Mouse (Mus musculus) 416B (cell line): ENCODE measurements around the gene Tmc8.

ENCODE experiments used
- DNase-seq: peaks from one replicate; pipeline ENCODE4 v3.0.0; 2011; ENCODE audit warnings: low read depth

Gene Tmc8

DNA sequence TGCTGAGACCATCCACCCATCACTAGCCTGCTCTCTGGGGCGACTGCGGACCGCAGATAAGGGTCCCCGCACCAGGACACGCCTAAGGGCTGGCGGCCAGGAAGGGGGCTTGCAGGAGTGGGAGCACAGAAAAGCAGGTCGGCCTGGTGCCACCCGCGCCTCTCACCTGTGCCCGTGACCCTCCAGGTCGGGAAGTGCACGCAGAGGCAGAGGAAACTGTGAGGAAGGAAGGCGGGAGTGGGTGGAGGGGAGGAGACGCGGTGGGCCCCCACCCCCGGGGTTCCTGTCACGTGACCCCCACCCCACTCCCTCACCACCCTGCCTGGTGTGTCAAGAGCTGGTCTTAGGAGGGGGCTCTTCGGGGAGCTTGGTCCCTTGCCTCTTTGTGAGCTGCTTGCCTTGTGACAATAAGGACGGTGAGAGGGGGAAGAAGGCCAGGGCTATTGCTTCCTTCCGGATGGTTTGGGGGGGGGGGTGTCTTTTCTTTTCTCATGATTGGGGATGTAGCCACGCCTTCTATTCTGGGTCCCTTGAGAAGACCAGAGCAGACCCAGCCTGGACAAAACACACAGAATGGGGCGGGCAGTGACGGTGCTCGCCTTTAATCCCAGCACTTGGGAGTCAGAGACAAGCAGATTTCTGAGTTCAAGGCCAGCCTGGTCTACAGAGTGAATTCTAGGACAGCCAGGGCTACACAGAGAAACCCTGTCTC, at the start of gene Tmc8, which contains the start of gene Tmc6:
Gene Tmc8 (plus strand): TSS at position 84 of the 712 bp plus-strand sequence.
Gene Tmc6 (minus strand): TSS at position 206 of the 712 bp plus-strand sequence.
- peak; percentile 68 for DNase-seq

DNA sequence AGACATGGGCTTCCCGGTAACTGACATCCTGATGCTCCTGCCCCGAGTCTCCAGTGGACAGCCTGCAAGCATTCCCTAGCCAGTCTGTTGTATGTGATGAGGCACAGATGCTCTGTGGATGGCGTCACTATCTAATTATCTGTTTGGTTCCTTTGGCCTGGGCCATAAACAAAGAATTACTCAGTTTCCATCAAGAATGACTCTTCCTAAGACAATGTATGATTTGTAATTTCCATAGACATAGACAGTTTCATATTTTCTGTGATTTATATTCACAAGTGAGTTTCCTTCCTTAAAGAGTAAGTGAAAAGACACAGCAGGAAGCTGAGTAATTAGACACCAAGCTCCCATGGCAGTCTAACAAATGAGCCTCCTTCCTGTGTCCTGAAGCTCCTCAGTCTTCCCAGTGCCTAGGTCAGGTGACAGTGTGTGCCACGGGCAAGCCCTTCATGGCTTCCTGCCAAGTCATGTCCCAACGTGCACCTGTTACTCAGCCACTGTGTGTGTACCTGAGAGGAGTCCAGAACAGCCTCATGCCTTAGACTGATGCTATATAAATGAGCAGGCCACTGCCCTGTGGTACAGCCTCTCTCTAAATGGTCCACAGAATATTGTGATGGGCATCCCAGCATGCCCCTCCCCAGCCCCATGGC, 45.7 kb upstream of the Tmc8 start:
- peak; percentile 36 for DNase-seq

DNA sequence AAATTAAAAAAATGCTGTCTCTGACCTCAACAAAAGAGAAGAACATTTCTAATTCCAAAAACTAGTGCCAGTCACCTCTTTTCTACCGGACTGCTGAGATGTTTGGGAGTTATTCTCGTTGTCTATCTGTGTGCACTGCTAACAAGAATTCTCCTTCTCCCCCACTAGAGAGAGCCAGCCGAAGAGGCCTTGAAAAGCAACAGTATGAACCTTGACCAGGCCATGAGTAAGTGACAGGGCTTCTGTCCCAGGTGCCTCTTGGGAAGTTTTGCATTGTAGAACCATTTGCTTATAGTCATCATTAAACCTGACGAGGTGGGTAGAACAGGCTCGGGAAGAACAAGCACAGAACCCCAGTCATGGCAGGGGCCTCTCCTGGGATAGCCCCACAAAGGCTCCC, 43.8 kb upstream of the Tmc8 start:
- no peak for DNase-seq

DNA sequence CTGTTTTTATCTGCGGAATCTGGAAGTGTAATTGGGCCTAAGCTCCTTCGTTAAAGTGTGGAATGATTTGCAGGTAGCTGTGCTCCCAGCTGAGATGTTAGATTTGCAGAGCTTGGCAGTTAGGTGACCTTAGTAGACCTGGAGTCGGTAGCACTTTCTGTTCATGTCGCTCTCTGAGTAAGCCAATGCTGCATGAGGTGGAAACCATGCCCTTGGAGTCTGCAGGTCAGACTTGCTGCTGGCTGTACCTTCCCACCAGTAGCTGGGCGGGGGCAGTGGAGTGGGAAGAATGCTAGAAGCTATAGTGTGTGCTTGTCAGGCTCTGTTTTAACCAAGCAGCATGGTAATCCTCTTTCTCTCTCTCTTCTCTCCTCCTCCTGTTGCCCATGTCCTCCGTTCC, 40.7 kb upstream of the Tmc8 start:
- no peak for DNase-seq

DNA sequence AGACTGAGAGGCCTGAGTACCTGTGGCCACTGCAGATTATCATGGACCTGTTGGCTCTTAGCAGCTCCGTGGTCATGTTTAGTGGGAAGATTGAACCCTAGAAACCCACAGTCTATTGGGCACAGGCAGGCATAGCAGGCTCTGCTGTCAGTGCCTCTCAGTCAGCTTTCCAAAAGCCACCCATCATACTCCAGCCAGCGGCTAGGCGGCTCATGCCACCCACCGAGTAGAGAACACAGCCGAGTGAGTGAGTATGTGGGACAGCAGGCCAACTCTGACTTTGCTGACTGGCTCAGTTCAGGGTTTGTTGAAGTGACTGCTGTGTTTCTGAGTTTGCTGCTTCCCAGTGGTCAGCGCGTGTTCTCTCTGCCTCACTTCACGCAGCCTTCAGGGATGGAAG, 39.6 kb upstream of the Tmc8 start:
- DNase-seq: no peak

DNA sequence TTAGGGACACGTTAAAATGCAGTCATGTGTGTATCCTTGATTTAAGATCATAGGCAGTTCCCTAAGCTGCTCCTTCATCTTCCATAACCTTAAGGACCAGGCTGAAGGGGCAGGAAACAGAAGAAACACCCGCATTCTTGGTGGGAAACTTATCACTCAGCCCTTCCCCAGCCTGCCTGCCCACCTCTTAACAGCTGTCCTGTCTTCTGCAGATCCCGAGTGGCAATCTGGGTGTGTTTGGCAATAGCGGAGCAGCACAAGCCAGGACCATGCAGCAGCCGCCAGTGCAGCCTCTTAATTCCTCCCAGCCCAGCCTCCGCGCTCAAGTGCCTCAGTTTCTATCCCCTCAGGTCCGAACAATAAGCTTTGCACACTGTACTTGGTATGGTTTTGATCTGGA, 39.2 kb upstream of the Tmc8 start:
- DNase-seq: no peak

DNA sequence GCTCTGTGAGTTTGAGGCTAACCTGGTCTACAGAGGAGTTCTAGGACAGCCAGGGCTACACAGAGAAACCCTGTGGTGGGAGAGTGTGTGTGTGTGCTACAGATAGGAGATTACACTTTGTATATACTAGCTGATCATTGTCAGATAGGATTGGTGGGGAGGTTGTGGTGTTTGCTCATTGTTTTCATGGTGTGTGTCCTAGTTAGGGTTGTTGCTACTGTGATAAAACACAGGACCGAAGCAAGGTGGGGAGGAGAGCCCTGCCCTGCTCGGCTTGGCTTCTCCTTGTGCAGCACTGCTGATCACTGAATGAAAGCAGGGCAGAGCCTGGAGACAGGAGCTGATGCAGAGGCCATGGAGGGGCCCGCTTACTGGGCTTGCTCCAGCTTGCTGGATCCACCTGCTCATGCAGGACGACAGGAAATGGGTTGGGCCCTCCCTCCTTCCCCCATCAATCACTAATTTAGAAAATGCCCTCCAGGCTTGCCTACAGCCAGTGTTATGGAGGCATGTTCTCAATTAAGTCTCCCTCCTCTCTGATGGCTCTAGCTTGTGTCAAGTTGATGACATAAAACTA, 38.3 kb upstream of the Tmc8 start:
- DNase-seq: no peak

DNA sequence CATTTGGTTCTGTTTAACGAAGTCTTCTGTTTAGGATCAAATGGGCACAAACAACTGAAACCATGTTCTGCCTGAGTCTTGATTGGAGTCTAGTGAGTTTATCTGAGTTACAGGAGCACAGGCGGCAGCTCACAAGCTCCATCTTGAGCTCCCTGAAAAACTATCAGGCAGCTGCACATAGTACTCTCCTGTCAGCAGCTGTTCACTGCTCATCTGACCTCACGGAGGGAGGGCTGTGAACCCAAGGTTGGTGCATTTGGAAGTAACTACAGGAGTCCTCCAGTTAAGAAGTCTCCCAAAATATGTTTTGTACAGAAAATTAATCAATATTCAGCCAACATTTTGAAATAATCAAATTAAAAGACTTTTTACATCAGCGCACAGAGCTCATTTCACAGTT, 33.2 kb upstream of the Tmc8 start:
- DNase-seq: no peak

DNA sequence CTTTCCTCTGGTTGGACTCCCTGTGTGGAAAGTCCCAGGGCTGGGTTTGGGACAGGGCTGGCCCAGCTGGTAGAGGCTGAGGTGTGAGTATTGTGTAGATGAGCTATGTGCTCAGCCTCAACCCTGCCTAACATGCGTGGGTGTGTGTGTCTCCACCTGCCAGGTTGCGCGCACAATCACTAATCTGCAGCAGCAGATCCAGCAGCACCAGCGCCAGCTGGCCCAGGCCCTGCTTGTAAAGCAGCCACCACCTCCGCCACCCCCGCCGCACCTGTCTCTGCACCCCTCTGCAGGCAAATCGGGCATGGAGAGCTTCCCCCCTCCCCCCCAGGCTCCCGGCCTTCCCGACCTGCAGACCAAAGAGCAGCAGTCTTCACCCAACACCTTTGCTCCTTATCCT, 32.5 kb upstream of the Tmc8 start:
- DNase-seq: no peak

DNA sequence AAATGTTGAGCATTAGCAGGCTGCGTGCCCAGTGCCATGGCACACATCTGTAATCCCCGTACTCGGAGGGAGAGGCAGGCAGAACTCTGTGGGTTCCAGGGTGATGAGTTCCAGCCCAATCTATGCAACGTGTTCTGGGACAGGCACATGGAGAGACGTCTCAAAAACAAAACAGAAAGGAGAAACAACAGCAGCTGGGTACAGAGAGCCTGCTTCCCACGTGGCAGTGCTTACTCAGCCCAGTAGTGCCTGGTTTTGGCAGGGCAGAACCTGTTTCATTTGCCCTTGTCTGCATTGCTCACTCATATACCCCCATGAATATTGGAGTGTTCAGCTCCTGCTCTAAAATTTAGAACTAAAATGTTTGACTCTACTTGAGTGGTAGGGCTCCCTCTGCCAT, 30.3 kb upstream of the Tmc8 start:
- no peak for DNase-seq

DNA sequence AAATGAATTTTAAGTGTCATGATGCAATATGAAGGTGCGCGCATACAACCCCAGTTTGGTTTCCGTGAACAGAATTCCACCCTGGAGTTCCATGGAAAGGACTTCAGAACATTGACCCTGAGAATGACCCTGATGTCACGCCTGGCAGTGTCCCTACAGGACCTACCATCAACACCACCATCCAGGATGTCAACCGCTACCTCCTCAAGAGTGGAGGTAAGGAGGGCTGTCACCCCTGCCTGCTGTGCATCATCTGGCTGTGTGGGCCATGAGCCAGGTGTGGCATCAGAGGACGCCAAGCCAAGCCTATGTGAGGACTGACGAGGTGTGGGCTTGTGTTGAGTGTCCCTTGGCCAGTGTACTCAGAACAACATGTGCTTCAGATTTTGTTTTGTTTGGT, 26.0 kb upstream of the Tmc8 start:
- no peak for DNase-seq

DNA sequence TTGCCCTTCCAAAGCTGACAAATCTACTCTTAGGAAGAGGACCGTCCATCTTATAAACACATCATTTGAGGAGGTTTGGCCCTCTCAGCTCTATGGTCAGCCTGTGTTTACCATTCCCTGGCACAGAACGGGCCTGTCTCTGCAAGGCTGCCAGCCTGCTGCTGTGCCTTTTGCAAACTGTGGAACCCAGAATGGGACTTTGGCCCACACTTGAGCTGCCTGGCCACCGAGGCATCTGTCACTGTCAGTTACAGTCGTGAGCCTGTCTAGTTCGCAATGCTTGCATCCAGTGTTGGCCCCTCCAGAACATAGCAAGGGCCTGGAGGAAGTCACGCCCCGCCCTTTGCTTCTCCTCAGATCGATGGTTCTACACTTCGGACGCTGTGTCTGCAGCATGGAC, 22.6 kb upstream of the Tmc8 start:
- DNase-seq: no peak

DNA sequence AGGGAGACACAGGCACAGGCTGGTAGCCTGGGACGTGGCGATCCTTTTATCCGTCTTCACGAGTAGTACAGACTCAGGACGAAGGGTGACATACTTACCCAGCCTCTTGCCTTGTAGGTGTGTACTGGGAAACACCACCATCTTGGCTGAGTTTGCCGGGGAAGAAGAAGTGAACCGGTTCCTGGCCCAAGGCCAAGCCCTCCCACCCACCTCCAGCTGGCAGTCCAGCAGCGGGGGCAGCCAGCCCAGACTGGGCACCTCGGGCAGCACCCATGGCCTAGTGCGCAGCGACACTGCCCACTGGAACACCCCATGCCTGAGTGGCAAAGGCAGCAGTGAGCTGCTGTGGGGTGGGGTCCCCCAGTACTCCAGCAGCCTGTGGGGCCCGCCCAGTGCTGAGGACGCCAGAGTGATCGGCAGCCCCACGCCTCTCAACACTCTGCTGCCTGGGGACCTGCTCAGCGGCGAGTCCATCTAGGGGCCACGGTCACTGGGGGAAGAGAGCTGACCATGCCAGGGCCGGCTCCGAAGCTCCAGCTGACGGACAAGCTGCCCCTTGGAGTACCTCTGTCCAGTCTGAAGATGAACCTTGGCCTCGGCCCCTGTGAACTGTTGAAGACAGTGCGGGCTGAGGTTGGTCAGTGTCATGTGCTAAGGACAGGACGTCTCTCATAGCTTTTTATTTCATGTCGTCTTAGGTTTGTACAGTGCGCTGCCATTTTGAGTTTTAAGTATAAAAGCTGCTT, 21.3 kb upstream of the Tmc8 start:
- DNase-seq: no peak

DNA sequence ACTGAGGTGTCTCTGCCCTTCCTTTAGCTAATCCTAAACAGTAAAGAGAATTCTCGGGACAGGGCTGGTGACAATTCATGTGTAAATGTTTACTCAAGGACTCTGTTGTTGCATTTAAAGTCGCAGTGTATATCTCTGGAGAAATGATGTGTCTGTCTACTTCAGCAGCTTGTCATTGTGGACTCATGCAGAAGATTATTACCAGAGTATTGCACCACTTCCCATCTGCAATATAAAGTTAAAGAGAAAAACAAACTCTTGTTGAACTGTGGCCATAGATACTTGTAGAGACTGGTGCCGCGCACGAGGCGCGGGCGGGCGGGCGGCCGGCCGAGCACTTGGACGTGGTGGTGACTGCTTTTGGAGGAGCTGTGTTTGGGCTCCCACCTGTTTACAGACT, 20.1 kb upstream of the Tmc8 start:
- no peak for DNase-seq

DNA sequence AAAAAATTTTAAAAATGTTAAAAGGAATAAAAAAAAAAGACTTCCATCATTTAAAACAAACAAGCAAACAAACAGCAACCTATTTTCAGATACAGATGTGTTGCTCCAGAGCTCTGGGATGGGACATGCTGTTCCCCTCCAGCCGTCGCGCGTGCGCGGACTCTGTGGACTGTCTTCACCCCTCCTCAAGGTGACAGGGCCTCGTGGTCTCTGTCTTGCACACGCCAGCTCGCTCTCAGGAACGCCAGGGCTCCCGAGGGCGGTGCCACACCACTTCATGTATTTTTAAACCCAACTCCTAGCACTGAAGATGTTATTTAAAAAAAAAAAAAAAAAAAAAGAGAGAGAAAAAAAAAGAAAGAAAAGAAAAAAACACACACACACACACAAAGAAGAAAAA, 19.6 kb upstream of the Tmc8 start:
- DNase-seq: no peak

DNA sequence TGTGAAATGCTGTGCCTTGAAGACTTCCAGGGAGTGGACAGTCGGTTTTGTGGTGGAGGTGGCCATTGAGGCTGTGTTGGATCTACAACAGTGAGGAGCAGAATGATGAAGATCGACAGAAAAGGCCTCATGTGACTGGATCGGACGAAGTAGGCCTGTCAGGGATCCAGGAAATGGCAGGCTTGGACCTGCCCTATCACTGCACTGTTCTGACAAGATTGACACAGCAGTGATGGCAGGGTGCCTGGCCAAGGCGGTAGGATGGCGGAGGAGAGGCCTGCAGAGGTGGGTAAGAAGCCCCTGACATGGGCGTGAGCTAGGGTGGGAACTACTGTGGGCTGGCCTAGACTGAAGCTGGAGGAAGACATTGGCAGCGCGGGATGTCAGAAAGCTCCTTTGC, 17.6 kb upstream of the Tmc8 start:
- no peak for DNase-seq

DNA sequence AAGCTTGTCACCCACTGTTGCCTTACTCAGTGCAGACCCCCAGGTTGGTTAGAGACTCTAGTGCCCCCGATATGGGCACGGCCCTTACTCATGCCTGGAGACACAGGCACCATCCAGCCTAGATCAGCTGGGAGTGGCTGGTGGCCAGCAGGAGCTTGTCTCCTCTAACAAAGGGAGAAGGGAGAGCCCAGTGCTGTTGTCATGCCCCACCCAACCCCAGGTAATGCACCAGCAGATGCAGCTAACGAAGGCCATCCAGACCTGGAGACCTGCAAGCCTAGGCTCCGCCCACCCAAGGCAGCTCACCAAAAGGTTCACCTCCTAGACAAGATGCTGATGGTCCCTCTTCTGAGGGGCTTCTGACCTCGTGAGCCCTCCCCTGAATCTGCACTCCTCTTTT, 16.5 kb upstream of the Tmc8 start:
- no peak for DNase-seq

DNA sequence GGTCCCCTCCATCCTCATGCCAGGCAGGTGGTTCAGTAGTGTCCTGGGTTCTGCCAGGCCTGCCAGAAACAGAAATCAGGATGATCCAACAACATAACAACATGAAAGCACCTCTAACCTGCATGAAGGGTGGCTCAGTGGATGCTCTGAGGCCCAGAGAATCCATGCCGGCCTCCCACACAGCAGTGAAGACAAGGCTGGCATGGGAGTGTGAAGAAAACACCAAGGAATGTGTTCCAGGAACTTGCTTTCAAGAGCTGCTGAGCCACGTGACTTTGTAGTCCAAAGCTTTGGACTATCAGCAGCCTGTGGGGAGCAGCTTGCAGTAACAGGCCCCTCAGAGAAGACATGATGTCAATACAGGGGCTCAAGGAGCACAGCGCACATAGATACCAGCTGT, 15.6 kb upstream of the Tmc8 start:
- no peak for DNase-seq

DNA sequence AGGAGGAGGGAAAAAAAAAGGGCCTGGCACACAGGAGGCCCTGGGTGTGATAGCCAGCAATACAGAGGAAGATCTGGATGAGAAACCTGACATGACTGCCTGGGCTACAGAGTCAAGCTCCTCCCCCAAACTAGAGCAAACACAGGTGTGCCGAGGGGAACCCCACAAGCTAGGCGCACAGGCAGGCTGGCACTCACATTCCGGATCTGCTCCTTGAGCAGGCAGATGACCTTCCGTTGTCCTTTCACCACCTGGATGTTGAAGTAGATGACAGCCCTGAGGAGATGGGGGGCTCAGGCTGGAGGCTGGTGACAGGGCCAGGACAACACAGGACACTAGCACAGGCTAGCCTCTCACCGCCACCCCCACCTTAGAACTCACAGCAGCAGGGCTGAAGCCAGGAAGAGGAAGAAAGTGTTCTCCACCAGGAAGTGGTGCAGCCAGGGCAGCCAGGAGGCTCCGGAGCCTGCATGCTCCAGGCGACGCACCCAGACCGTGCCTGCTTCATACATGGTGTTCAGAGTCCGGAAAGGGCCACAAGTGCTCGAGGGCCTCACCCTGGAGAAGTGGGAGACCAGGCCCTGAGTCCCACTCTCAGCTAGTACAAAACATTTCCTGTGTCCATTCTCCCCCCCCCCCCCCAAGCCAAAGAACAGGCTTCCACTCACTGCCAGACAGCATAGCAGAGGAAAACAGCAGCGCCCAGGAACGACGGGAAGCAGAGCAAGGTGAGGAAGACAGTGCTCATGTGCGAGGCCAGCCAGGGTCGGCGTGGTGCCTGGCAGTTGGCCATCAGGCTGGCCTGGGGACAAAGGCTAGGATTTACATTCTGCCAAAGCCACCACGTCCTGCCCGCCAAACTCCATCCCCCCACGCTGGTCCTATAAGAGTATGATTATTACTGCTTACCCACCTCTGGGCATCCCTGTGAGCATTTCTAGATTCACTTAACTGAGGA, 12.9 kb upstream of the Tmc8 start:
- DNase-seq: no peak

DNA sequence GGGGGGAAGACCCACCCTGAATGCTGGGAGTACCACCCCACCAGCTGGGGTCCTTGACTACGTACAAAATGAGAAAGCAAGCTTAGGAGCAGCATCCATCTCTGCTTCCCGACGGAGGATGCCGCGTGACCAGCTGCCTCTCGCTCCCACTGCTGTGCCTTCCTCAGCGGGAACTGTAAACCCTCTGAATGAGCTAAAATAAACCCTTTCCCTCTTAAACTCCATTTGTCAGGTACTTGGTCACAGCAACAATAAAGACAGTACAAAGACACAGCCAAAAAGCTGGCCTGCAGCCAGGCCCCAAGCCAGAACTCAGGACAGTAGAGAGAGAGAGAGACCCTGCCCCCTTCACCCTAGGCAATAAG, 12.2 kb upstream of the Tmc8 start:
- no peak for DNase-seq

DNA sequence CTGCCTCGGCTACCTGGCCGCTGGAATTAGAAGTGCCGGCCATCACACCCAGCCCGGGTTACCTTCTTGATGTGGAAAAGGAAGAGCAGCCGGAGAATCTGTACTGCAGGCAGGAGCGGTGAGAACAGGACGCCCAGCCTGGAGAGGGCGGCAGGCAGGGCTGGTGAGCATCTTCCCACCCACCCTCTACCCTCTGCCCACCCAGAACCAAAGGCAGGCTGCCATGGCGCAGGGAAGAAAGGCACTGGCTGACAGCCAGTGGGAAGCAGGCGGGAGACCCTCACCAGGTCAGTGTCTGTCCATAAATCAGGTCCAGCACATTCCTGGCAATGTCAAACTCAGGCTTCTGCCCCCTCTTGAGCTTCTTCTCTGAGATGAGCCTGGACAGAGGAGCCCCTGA, 11.5 kb upstream of the Tmc8 start:
- no peak for DNase-seq

DNA sequence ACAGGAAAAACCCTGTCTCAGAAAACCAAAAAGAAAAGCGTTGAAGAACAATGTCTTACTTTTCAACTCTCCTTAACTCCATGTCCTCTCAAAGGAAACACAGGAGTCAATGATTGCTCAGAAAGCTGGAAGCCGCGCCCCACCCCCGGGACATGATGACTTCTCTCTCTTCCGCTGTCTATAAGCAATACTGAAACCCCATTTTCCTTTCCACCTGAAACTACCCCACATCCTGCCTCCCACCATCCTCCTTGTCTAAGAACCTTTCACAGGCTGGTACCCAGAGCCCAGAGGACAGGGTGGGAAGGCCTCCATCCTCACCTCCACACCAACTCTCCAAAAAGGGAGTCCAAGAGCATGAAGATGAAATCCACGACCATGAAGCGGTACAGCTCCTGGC, 9.5 kb upstream of the Tmc8 start:
- no peak for DNase-seq
